Mouse (Mus musculus): ENCODE measurements around the gene Aldh5a1.

The Aldh5a1 gene

DNA sequence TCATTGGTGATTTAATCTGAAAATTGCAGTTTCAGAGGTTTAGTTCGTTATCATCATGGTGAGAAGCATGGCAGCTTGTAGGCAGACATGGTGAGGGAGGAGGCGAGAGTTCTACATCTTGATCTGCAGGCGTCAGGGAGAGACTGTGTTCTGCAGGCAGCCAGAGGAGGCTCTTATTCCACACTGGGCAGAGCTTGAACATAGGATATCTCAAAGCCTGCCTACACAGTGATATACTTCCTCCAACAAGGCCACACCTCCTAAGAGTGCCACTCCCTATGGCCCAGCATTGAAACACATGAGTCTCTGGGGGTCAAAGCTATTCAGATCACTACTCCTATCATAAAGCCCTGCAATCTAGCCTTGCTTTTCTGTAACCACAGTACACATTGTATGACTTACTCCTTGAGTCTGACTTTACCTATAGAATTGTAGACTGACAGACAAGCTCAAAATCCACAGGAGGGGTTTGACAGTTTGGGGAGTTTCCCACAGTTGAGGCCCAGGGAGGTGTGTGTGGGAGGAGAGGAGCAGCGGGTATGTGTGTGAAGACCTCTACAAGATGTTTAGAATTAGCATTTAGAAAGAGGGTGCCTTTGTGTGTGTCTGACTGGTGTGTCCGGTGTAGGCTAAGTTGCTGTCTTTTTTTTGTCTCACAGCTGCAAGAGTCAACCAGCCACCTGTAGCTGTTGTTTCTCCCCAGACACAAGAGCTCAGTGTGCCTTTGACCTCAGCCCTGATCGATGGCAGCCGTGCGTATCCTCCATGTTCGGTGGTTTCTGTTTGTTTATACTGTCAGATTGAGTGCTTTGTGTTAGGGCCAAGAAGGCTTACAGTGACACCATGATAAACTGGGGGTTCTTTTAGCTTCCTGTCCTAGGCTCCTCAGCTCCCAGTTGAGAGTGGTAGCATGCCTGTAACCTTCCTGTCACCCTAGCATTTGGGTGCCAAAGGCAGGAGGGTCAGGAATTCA lies 70.7 kb downstream of the Aldh5a1 start:
- no peak for DNase-seq (ENCODE audit: extremely low spot score, low read depth, low spot score)

GRCm38 (mm10) chr13:24862520-24862919 lies 74.9 kb downstream of the Aldh5a1 start:
- no peak for DNase-seq (ENCODE audit: extremely low spot score, low read depth, low spot score)

DNA sequence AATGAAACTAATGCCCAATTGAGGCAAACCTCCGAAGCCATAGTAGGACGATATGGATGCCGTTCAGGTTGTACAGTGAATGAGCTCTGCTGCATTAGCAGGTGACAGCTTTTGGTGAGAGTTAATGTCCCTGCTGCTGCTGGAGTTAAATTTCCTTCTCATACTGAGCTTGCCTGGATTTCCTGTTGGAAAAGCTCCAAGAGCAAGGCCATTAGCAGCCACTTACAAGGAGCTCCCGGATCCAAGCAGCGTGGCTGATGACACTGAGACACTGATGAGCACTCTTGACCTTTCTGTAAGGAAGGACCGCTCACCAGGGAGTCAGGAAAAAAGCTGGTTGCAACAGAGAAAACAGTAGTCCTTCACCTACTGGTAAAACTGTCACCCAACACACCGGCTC lies 75.4 kb downstream of the Aldh5a1 start:
- DNase-seq (ENCODE audit: extremely low spot score, low read depth, low spot score) = no peak

DNA sequence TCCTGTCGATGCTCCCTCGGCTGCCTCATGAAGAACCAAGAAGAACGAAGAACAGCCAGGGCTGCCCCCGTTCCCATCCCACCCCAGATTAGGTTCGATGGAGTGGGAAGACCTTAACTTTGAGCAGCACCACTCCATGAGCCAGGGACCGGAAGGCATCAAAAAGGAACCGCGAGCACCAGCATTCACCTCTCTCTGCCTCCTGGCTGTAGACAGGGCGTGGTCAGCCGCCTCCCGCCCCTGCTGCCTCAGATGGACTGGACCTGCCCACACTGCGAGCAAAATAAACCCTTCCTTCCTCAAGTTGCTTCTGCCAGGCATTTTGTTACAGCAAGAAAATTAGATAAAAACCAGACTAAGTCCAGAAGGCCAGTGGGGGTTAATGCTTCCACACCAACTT lies 76.4 kb downstream of the Aldh5a1 start:
- no peak for DNase-seq (ENCODE audit: extremely low spot score, low read depth, low spot score)

GRCm38 (mm10) chr13:24859115-24859514 lies 78.3 kb downstream of the Aldh5a1 start:
- no peak for DNase-seq (ENCODE audit: extremely low spot score, low read depth, low spot score)
